Mouse (Mus musculus): ENCODE results near the gene Gm14137. TPM values are rescaled to one million over a fixed set of nuclear protein-coding genes. Genes with fewer than 3 reads are reported as not detected.

Gene Gm14137
- polyA plus RNA-seq, 1 experiment from 2014 or later, result 0.27 TPM

- ATAC-seq (ENCODE audit: insufficient number of reproducible peaks, insufficient read depth, low FRiP score, low read depth), result no peak
- 64% methylated on average over 4 of the region's 4 CpGs for WGBS
- no peak overlapping the region for H3K4me3 ChIP-seq (ENCODE audit: control insufficient read depth in 1 of 2, insufficient read depth in 1 of 2, low read depth in 1 of 2, low read length in 2 of 2)
- no peaks in the 10 kb centered on the region for H3K27me3 ChIP-seq (ENCODE audit: control insufficient read depth, insufficient read depth, low read length)
- H3K9me3 ChIP-seq (ENCODE audit: control insufficient read depth, low read length), result no peaks in the 10 kb centered on the region
- peaks cover 5 to 8% of the 10 kb centered on the region in 2 experiments; a peak in 2 of 4 replicates for H3K4me1 ChIP-seq (ENCODE audit: control insufficient read depth in 2 of 2, insufficient read depth in 2 of 2, low read length in 2 of 2)
- no peaks in the 10 kb centered on the region for H3K36me3 ChIP-seq (ENCODE audit: control insufficient read depth, insufficient read depth, low read length)
- H3K27ac ChIP-seq (replicated peaks in 1 of 2; ENCODE audit: control insufficient read depth in 1 of 2, insufficient read depth in 1 of 2, low read depth in 2 of 2, low read length in 2 of 2), result no peak overlapping the region
- no peak overlapping the region for H3K4me2 ChIP-seq (ENCODE audit: low read length)
- no peak overlapping the region for H3K9ac ChIP-seq (ENCODE audit: low read length)
Observed at GRCm38 (mm10) chr2:119203871-119204460, 29.7 kb downstream of the Gm14137 start.

- Histone ChIP-seq H3K36me3 (ENCODE audit: control insufficient read depth, insufficient read depth, low read length) (peaks cover 26% of the 10 kb centered on the region), H3K27ac (replicated peaks in 1 of 2; ENCODE audit: control insufficient read depth in 1 of 2, insufficient read depth in 1 of 2, low read depth in 2 of 2, low read length in 2 of 2) (peak overlapping the region; percentile 87 to 93), H3K4me2 (ENCODE audit: low read length) (peak overlapping the region; percentile 67), H3K27me3 (ENCODE audit: control insufficient read depth, insufficient read depth, low read length) (no peaks in the 10 kb centered on the region), H3K4me3 (ENCODE audit: control insufficient read depth in 1 of 2, insufficient read depth in 1 of 2, low read depth in 1 of 2, low read length in 2 of 2) (peak overlapping the region; percentile 77 to 92), H3K4me1 (ENCODE audit: control insufficient read depth in 2 of 2, insufficient read depth in 2 of 2, low read length in 2 of 2) (peaks cover 7 to 11% of the 10 kb centered on the region in 2 experiments; a peak in 3 of 4 replicates), H3K9me3 (ENCODE audit: control insufficient read depth, low read length) (no peaks in the 10 kb centered on the region), H3K9ac (ENCODE audit: low read length) (peak overlapping the region; percentile 75)
- no peak for ATAC-seq (ENCODE audit: insufficient number of reproducible peaks, insufficient read depth, low FRiP score, low read depth)
- 12% methylated on average over 6 of the region's 6 CpGs for WGBS
Observed at GRCm38 (mm10) chr2:119207961-119208343, 33.6 kb downstream of the Gm14137 start.

GRCm38 (mm10) chr2:119208344-119209175, 34.3 kb downstream of the Gm14137 start, which contains the start of the genes Zfyve19 and Dnajc17:
TSS of gene Zfyve19 (plus strand) at chr2:119208617.
TSS of gene Dnajc17 (minus strand) at chr2:119208795.
- peak; percentile 96 for ATAC-seq (ENCODE audit: insufficient number of reproducible peaks, insufficient read depth, low FRiP score, low read depth)
- H3K27ac ChIP-seq (replicated peaks in 1 of 2; ENCODE audit: control insufficient read depth in 1 of 2, insufficient read depth in 1 of 2, low read depth in 2 of 2, low read length in 2 of 2), result peak within 1 kb of the TSS; percentile 87 to 93
- peak within 1 kb of the TSS; percentile 83 for H3K9ac ChIP-seq (ENCODE audit: low read length)
- H3K4me2 ChIP-seq (ENCODE audit: low read length), result peak within 1 kb of the TSS; percentile 67
- H3K36me3 ChIP-seq (ENCODE audit: control insufficient read depth, insufficient read depth, low read length), result peaks cover 32% of the 10 kb centered on the region
- no peaks in the 10 kb centered on the region for H3K9me3 ChIP-seq (ENCODE audit: control insufficient read depth, low read length)
- peaks cover 6 to 7% of the 10 kb centered on the region in 2 experiments; a peak in 3 of 4 replicates for H3K4me1 ChIP-seq (ENCODE audit: control insufficient read depth in 2 of 2, insufficient read depth in 2 of 2, low read length in 2 of 2)
- WGBS, result under 1% methylated on average over 51 of the region's 51 CpGs
- no peaks in the 10 kb centered on the region for H3K27me3 ChIP-seq (ENCODE audit: control insufficient read depth, insufficient read depth, low read length)
- H3K4me3 ChIP-seq (ENCODE audit: control insufficient read depth in 1 of 2, insufficient read depth in 1 of 2, low read depth in 1 of 2, low read length in 2 of 2), result peak within 1 kb of the TSS; percentile 77 to 92

GRCm38 (mm10) chr2:119209176-119209507, 34.8 kb downstream of the Gm14137 start:
- peak overlapping the region; percentile 71 to 77 for H3K4me3 ChIP-seq (ENCODE audit: control insufficient read depth in 1 of 2, insufficient read depth in 1 of 2, low read depth in 1 of 2, low read length in 2 of 2)
- H3K27ac ChIP-seq (replicated peaks in 1 of 2; ENCODE audit: control insufficient read depth in 1 of 2, insufficient read depth in 1 of 2, low read depth in 2 of 2, low read length in 2 of 2), result peak overlapping the region; percentile 15 to 64; a peak in 2 of 4 replicates
- peak overlapping the region; percentile 83 for H3K9ac ChIP-seq (ENCODE audit: low read length)
- peaks cover 6 to 7% of the 10 kb centered on the region in 2 experiments; a peak in 3 of 4 replicates for H3K4me1 ChIP-seq (ENCODE audit: control insufficient read depth in 2 of 2, insufficient read depth in 2 of 2, low read length in 2 of 2)
- no peak for ATAC-seq (ENCODE audit: insufficient number of reproducible peaks, insufficient read depth, low FRiP score, low read depth)
- peaks cover 36% of the 10 kb centered on the region for H3K36me3 ChIP-seq (ENCODE audit: control insufficient read depth, insufficient read depth, low read length)
- H3K27me3 ChIP-seq (ENCODE audit: control insufficient read depth, insufficient read depth, low read length), result no peaks in the 10 kb centered on the region
- H3K4me2 ChIP-seq (ENCODE audit: low read length), result peak overlapping the region; percentile 67
- H3K9me3 ChIP-seq (ENCODE audit: control insufficient read depth, low read length), result no peaks in the 10 kb centered on the region
- under 1% methylated on average over 13 of the region's 13 CpGs for WGBS

Other genes with a start within 250 kb of the Gm14137 start
- gene Chst14, start 248.0 kb upstream of the Gm14137 start, polyA plus RNA-seq (2014; fragmentation: Nextera tagmentation; extraction: Ambion mirVana), result 21.3 and 25.7 TPM in 2 replicates
- 17.7 and 17.9 TPM in 2 replicates for gene Ccdc32, start 145.1 kb upstream of the Gm14137 start, polyA plus RNA-seq (2014; fragmentation: Nextera tagmentation; extraction: Ambion mirVana)
- 3.3 and 4.5 TPM in 2 replicates for gene Rpusd2, start 139.7 kb upstream of the Gm14137 start, polyA plus RNA-seq (2014; fragmentation: Nextera tagmentation; extraction: Ambion mirVana)
- 25.6 and 29.5 TPM in 2 replicates for gene Knl1, start 127.4 kb upstream of the Gm14137 start, polyA plus RNA-seq (2014; fragmentation: Nextera tagmentation; extraction: Ambion mirVana)
- gene Rad51, start 61.7 kb upstream of the Gm14137 start, polyA plus RNA-seq (2014; fragmentation: Nextera tagmentation; extraction: Ambion mirVana), result 27.3 and 28.9 TPM in 2 replicates
- 19.4 and 23.7 TPM in 2 replicates for gene Rmdn3, start 17.5 kb upstream of the Gm14137 start, polyA plus RNA-seq (2014; fragmentation: Nextera tagmentation; extraction: Ambion mirVana)
- gene Gchfr, start 6.7 kb upstream of the Gm14137 start, polyA plus RNA-seq (2014; fragmentation: Nextera tagmentation; extraction: Ambion mirVana), result 7.2 and 9.4 TPM in 2 replicates
- gene Zfyve19, start 34.1 kb downstream of the Gm14137 start, polyA plus RNA-seq (2014; fragmentation: Nextera tagmentation; extraction: Ambion mirVana), result 28.3 and 32.4 TPM in 2 replicates
- gene Dnajc17, start 34.3 kb downstream of the Gm14137 start, polyA plus RNA-seq (2014; fragmentation: Nextera tagmentation; extraction: Ambion mirVana), result 10.8 and 12.9 TPM in 2 replicates
- gene Ppp1r14d, start 55.4 kb downstream of the Gm14137 start, polyA plus RNA-seq (2014; fragmentation: Nextera tagmentation; extraction: Ambion mirVana), result not detected in 2 replicates
- gene Spint1, start 62.9 kb downstream of the Gm14137 start, polyA plus RNA-seq (2014; fragmentation: Nextera tagmentation; extraction: Ambion mirVana), result 0.20 and 0.38 TPM in 2 replicates
- gene Rhov, start 96.8 kb downstream of the Gm14137 start, polyA plus RNA-seq (2014; fragmentation: Nextera tagmentation; extraction: Ambion mirVana), result 0.19 TPM in 1 of 2 replicates, not detected in the other
- gene Vps18, start 114.2 kb downstream of the Gm14137 start, polyA plus RNA-seq (2014; fragmentation: Nextera tagmentation; extraction: Ambion mirVana), result 7.8 and 8.7 TPM in 2 replicates
- 6.9 and 8.8 TPM in 2 replicates for gene Dll4, start 151.3 kb downstream of the Gm14137 start, polyA plus RNA-seq (2014; fragmentation: Nextera tagmentation; extraction: Ambion mirVana)
- 0.32 and 0.67 TPM in 2 replicates for gene Chac1, start 176.7 kb downstream of the Gm14137 start, polyA plus RNA-seq (2014; fragmentation: Nextera tagmentation; extraction: Ambion mirVana)

Measured in heart, embryonic 14.5 days (tissue).